Mouse (Mus musculus): ENCODE results near the gene Klhdc8a.

GRCm38 (mm10) chr1:132345514-132345913, 47.1 kb downstream of the Klhdc8a start:
- TF ChIP-seq CTCF (IDR thresholded peaks at IDR 0.05; ENCODE audit: borderline replicate concordance, insufficient read depth, low read depth, low read length) (no peak), POLR2A (IDR thresholded peaks at IDR 0.05; ENCODE audit: borderline replicate concordance, insufficient read depth, low read length) (no peak)
